Mouse (Mus musculus) myocyte (in vitro differentiated cells): ENCODE results near the gene Vmn2r103. TPM values are rescaled to one million over a fixed set of nuclear protein-coding genes. Genes with fewer than 3 reads are reported as not detected.

Source experiments
- H3K27me3 ChIP-seq: one replicate; pipeline ENCODE4 v1.6.1; 2011; ENCODE audit not compliant: control insufficient read depth, insufficient read depth, insufficient read length
- H3K36me3 ChIP-seq: one replicate; pipeline ENCODE4 v1.6.1; 2011; ENCODE audit not compliant: control insufficient read depth, insufficient read depth
- H3K4me2 ChIP-seq: one replicate; pipeline ENCODE4 v1.6.1; 2011; ENCODE audit warnings: low read depth, control low read depth
- H3K4me3 ChIP-seq: one replicate; pipeline ENCODE4 v1.5.1; 2011; ENCODE audit warnings: mild to moderate bottlenecking, control low read depth, moderate library complexity
- H3K79me2 ChIP-seq: one replicate; pipeline ENCODE4 v1.6.1; 2011; ENCODE audit not compliant: control insufficient read depth, insufficient read depth
- H3ac ChIP-seq: one replicate; pipeline ENCODE4 v1.6.1; 2011; ENCODE audit not compliant: control insufficient read depth, insufficient read length
- CEBPB ChIP-seq: IDR thresholded peaks from 2 replicates; pipeline ENCODE4 v1.6.1; 2011; ENCODE audit warnings: mild to moderate bottlenecking, moderate library complexity; ENCODE audit not compliant: poor library complexity, insufficient read depth, severe bottlenecking
- E2F4 ChIP-seq: IDR thresholded peaks from one replicate; pipeline ENCODE4 v1.6.1; 2011; ENCODE audit warnings: mild to moderate bottlenecking, control low read depth, moderate library complexity; ENCODE audit not compliant: insufficient read depth
- MAX ChIP-seq: IDR thresholded peaks from one replicate; pipeline ENCODE4 v1.6.1; 2011; ENCODE audit warnings: low read depth, mild to moderate bottlenecking, control low read depth
- MYOD1 ChIP-seq, 3 experiments: IDR thresholded peaks; one replicate each; pipeline ENCODE4 v1.6.1; 2011; ENCODE audit warnings: control low read depth in 2 of 3, low read depth in 2 of 3, mild to moderate bottlenecking in 2 of 3, moderate library complexity in 1 of 3; ENCODE audit not compliant: insufficient read length in 2 of 3, control insufficient read depth in 1 of 3
- MYOG ChIP-seq, 3 experiments: IDR thresholded peaks; one replicate each; pipeline ENCODE4 v1.6.1; 2011; ENCODE audit warnings: control low read depth in 2 of 3, low read depth in 2 of 3, mild to moderate bottlenecking in 2 of 3; ENCODE audit not compliant: insufficient read length in 2 of 3, control insufficient read depth in 1 of 3, insufficient read depth in 1 of 3
- POLR2A ChIP-seq: IDR thresholded peaks from one replicate; pipeline ENCODE4 v1.6.1; 2011; ENCODE audit warnings: low read depth, mild to moderate bottlenecking, control low read depth, moderate library complexity; ENCODE audit not compliant: insufficient read length
- POLR2AphosphoS2 ChIP-seq: IDR thresholded peaks from one replicate; pipeline ENCODE4 v1.6.1; 2011; ENCODE audit warnings: low read depth, control low read depth; ENCODE audit not compliant: insufficient read length
- REST ChIP-seq: IDR thresholded peaks from one replicate; pipeline ENCODE4 v1.6.1; 2011; ENCODE audit warnings: mild to moderate bottlenecking, control low read depth, moderate library complexity; ENCODE audit not compliant: insufficient read depth, insufficient read length
- SRF ChIP-seq: IDR thresholded peaks from one replicate; pipeline ENCODE4 v1.6.1; 2011; ENCODE audit warnings: low read depth; ENCODE audit not compliant: control insufficient read depth, insufficient read length
- TCF12 ChIP-seq: IDR thresholded peaks from one replicate; pipeline ENCODE4 v1.6.1; 2011; ENCODE audit warnings: mild to moderate bottlenecking, control low read depth; ENCODE audit not compliant: poor library complexity, insufficient read depth, severe bottlenecking
- TCF3 ChIP-seq: IDR thresholded peaks from one replicate; pipeline ENCODE4 v1.6.1; 2011; ENCODE audit warnings: low read depth, control low read depth; ENCODE audit not compliant: insufficient read length
- USF1 ChIP-seq: IDR thresholded peaks from one replicate; pipeline ENCODE4 v1.6.1; 2011; ENCODE audit warnings: low read depth, mild to moderate bottlenecking, control low read depth, moderate library complexity
- polyA plus RNA-seq: library from polyadenylated mRNA; unstranded; fragments of >200 nt; fragmentation: generic; extraction: Trizol; gene quantifications from one replicate; pipeline ENCODE4 v1.2.1, GENCODE M21; 2012; ENCODE audit warnings: missing spikeins

Vmn2r103 gene
- not detected for polyA plus RNA-seq

- Histone ChIP-seq H3K27me3 (no peaks in the 10 kb centered on the region), H3K36me3 (no peaks in the 10 kb centered on the region), H3K4me2 (no peak within 1 kb of the TSS), H3ac (no peak within 1 kb of the TSS), H3K79me2 (no peaks in the 10 kb centered on the region), H3K4me3 (no peak within 1 kb of the TSS)
- no peak for TF ChIP-seq TCF3
- no peak for TF ChIP-seq POLR2AphosphoS2
- no peak for TF ChIP-seq MAX
- TF ChIP-seq SRF, result no peak
- TF ChIP-seq POLR2A, result no peak
- no peak for TF ChIP-seq E2F4
- no peak for TF ChIP-seq CEBPB
- TF ChIP-seq USF1, result no peak
- TF ChIP-seq MYOG (IDR thresholded peaks at IDR 0.05; ENCODE audit: control insufficient read depth in 1 of 3, insufficient read depth in 1 of 3, insufficient read length in 2 of 3, low read depth in 2 of 3), result no peak
- TF ChIP-seq TCF12, result no peak
- TF ChIP-seq REST, result no peak
- TF ChIP-seq MYOD1 (IDR thresholded peaks at IDR 0.05; ENCODE audit: control insufficient read depth in 1 of 3, insufficient read length in 2 of 3, low read depth in 2 of 3), result no peak
Observed at GRCm38 (mm10) chr17:19773063-19773462, at the start of gene Vmn2r103. TSS of gene Vmn2r103 (plus strand) at chr17:19773363.

DNA sequence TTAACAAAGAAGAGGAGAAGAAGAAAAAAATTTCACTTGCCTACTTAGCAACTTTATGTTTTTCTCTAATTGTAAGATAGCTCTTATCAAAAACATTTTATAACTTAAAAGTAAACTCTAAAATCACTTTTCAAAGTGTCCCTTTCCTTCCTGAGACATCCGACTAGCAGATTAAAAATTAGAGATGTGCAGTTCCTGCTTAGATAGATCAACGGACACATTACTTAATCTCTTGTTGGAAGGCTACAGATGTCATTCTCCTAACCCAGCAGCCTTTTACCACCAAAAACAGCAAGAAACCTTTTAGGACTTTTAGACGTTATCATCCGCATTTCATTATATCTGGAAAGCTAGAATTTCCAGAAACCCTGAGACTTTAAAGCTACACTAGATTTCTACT is 5.8 kb downstream of the Vmn2r103 start:
- no peaks in the 10 kb centered on the region for H3K27me3 ChIP-seq

DNA sequence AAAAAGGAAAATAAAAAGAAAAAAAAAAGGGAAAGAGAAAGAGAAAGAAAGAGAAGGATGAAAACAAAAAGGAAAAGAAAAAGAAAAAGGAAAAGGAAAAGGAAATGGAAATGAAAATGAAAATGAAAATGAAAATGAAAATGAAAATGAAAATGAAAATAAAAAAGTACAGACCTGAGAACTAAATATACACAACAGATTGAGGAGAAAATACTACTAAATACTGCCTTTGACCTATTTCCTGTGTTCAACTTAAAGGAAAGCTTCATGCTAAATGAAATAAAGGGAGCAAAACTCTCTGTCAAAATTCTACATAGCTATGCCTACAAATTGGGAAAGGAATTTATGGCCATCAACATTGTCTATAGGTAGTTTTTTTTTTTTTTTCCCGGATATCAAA is 16.1 kb downstream of the Vmn2r103 start:
- Histone ChIP-seq H3K27me3 (no peaks in the 10 kb centered on the region), H3ac (no peak overlapping the region), H3K4me3 (no peak overlapping the region), H3K36me3 (no peaks in the 10 kb centered on the region), H3K4me2 (no peak overlapping the region), H3K79me2 (no peaks in the 10 kb centered on the region)
- TF ChIP-seq POLR2AphosphoS2 (no peak), SRF (no peak), USF1 (no peak), MYOD1 (IDR thresholded peaks at IDR 0.05; ENCODE audit: control insufficient read depth in 1 of 3, insufficient read length in 2 of 3, low read depth in 2 of 3) (no peak), CEBPB (no peak), TCF3 (no peak), MAX (no peak)

More for the DNA sequence above, 5.8 kb downstream of the Vmn2r103 start:
- Histone ChIP-seq H3K4me2 (no peak overlapping the region), H3K36me3 (no peaks in the 10 kb centered on the region), H3K4me3 (no peak overlapping the region), H3K79me2 (no peaks in the 10 kb centered on the region), H3ac (no peak overlapping the region)
- no peak for TF ChIP-seq SRF
- no peak for TF ChIP-seq USF1
- TF ChIP-seq REST, result no peak
- no peak for TF ChIP-seq MAX
- no peak for TF ChIP-seq TCF3
- TF ChIP-seq MYOG (IDR thresholded peaks at IDR 0.05; ENCODE audit: control insufficient read depth in 1 of 3, insufficient read depth in 1 of 3, insufficient read length in 2 of 3, low read depth in 2 of 3), result no peak
- TF ChIP-seq TCF12, result no peak
- no peak for TF ChIP-seq POLR2AphosphoS2
- TF ChIP-seq CEBPB, result no peak
- TF ChIP-seq POLR2A, result no peak
- TF ChIP-seq MYOD1 (IDR thresholded peaks at IDR 0.05; ENCODE audit: control insufficient read depth in 1 of 3, insufficient read length in 2 of 3, low read depth in 2 of 3), result no peak
- no peak for TF ChIP-seq E2F4

Other genes starting within 250 kb of the Vmn2r103 start
- not detected for gene Vmn2r101, start 196.1 kb upstream of the Vmn2r103 start, polyA plus RNA-seq
- gene Vmn2r102, start 113.0 kb upstream of the Vmn2r103 start, polyA plus RNA-seq, result not detected